In the genomic region with DNA sequence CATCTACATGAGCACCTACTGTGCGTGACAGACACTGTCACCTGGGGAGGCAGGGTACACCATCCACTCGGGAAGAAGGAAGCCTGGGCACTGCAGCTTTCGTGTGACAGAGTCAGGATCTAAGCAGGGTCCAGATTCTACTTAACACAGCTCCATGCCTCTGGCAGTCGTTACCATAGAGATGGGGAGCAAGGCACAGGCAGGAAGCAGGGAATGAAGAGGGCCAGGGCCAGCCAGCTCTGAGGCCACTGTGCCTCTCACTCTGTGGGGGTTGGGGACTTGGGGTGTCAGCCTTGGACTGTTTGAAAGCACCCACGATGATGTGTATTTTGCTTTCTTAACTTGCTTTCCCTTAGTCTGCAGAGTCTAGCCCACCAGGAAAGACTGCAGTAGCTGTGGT, we compare ENCODE assay signal across 10 mouse cellular contexts. TPM values are rescaled to one million over a fixed set of nuclear protein-coding genes. Genes with fewer than 3 reads are reported as not detected.
DNase-seq lines count a peak whose midpoint lies in the region; ATAC-seq and TF ChIP-seq lines count a peak whose summit lies in the region.
"Had no signal": no experiment of that assay in that cellular context is flagged by ENCODE, and none has a peak within 500 bp of the region (broad histone marks: within the 10 kb centered on the region; RNA-seq: fewer than 3 reads in every experiment).

No protein-coding gene starts in this region.

- H3K4me1 ChIP-seq in heart, embryonic 10.5 days = peaks cover 8% of the 10 kb centered on the region; the same call in 1 of the 2 replicates
- H3K4me1 ChIP-seq in lung, embryonic 15.5 days = peaks cover 12% of the 10 kb centered on the region
- peaks cover 3% of the 10 kb centered on the region; the same call in 1 of the 2 replicates for H3K4me1 ChIP-seq in intestine, embryonic 15.5 days (replicated peaks)
- 0 out of 2 replicates have a peak, but pooled peaks cover 7% of the 10 kb centered on the region for H3K4me1 ChIP-seq in midbrain, postnatal 0 days (ENCODE audit: insufficient read depth, low read length)

- no peak overlapping the region for H3K4me3 ChIP-seq in heart, embryonic 10.5 days
- no peak overlapping the region for H3K4me3 ChIP-seq in lung, embryonic 15.5 days
- H3K4me3 ChIP-seq in intestine, embryonic 15.5 days (replicated peaks) = no peak overlapping the region
- H3K4me3 ChIP-seq in midbrain, postnatal 0 days (ENCODE audit: low read depth, low read length) = no peak overlapping the region

- peak overlapping the region; percentile 63; the same call in 1 of the 2 replicates for H3K27ac ChIP-seq in heart, embryonic 10.5 days
- H3K27ac ChIP-seq in lung, embryonic 15.5 days = peak overlapping the region; percentile 72
- H3K27ac ChIP-seq in intestine, embryonic 15.5 days = peak overlapping the region; percentile 54
- H3K27ac ChIP-seq in midbrain, postnatal 0 days (ENCODE audit: low read depth, low read length) = no peak overlapping the region

- H3K9me3 ChIP-seq in heart, embryonic 10.5 days = no peaks in the 10 kb centered on the region
- H3K9me3 ChIP-seq in lung, embryonic 15.5 days = no peaks in the 10 kb centered on the region
- no peaks in the 10 kb centered on the region for H3K9me3 ChIP-seq in intestine, embryonic 15.5 days
- H3K9me3 ChIP-seq in midbrain, postnatal 0 days (ENCODE audit: low read length) = no peaks in the 10 kb centered on the region

- no peak overlapping the region for H3K9ac ChIP-seq in lung, embryonic 15.5 days
- H3K9ac ChIP-seq in intestine, embryonic 15.5 days = no peak overlapping the region
- no peak overlapping the region for H3K9ac ChIP-seq in midbrain, postnatal 0 days (replicated peaks; ENCODE audit: low read length, poor library complexity, severe bottlenecking)

- ATAC-seq in lung, embryonic 15.5 days (ENCODE audit: borderline replicate concordance, extremely low read depth, low FRiP score, low TSS enrichment) = peak; percentile 12; the same call in 1 of the 2 replicates
- no peak for ATAC-seq in intestine, embryonic 15.5 days
- ATAC-seq in midbrain, postnatal 0 days (ENCODE audit: low FRiP score) = no peak
- ATAC-seq: CD4-positive, CD25-positive, alpha-beta regulatory T cell, adult 4 months had no signal

- H3K36me3 ChIP-seq in heart, embryonic 10.5 days = peaks cover 77% of the 10 kb centered on the region
- peaks cover 26% of the 10 kb centered on the region for H3K36me3 ChIP-seq in lung, embryonic 15.5 days
- no peaks in the 10 kb centered on the region for H3K36me3 ChIP-seq in intestine, embryonic 15.5 days
- H3K36me3 ChIP-seq in midbrain, postnatal 0 days (ENCODE audit: insufficient read depth, low read length) = peaks cover 28% of the 10 kb centered on the region

- TF ChIP-seq CTCF in midbrain, postnatal 0 days (IDR thresholded peaks at IDR 0.05) = no peak

- WGBS in heart, embryonic 10.5 days = 61% methylated on average over 5 of the region's 5 CpGs
- WGBS in lung, embryonic 15.5 days = 61% methylated on average over 5 of the region's 5 CpGs
- 58% methylated on average over 5 of the region's 5 CpGs for WGBS in intestine, embryonic 15.5 days
- 44% methylated on average over 5 of the region's 5 CpGs for WGBS in midbrain, postnatal 0 days

- H3K27me3 ChIP-seq in heart, embryonic 10.5 days (ENCODE audit: insufficient read depth, poor library complexity, severe bottlenecking) = no peaks in the 10 kb centered on the region
- no peaks in the 10 kb centered on the region for H3K27me3 ChIP-seq in lung, embryonic 15.5 days
- H3K27me3 ChIP-seq in intestine, embryonic 15.5 days (replicated peaks) = no peaks in the 10 kb centered on the region
- no peaks in the 10 kb centered on the region for H3K27me3 ChIP-seq in midbrain, postnatal 0 days (ENCODE audit: insufficient read depth, low read length)

- H3K4me2 ChIP-seq in lung, embryonic 15.5 days = peak overlapping the region; percentile 16
- no peak overlapping the region for H3K4me2 ChIP-seq in intestine, embryonic 15.5 days (replicated peaks)
- H3K4me2 ChIP-seq in midbrain, postnatal 0 days (ENCODE audit: low read depth, low read length, poor library complexity, severe bottlenecking) = no peak overlapping the region

- DNase-seq in heart, embryonic 10.5 days (ENCODE audit: low spot score) = no peak
- DNase-seq in heart, postnatal 4 days = no peak
- DNase-seq in lung, postnatal 14 days = no peak
- DNase-seq in midbrain, postnatal 0 days (ENCODE audit: low spot score) = peak; percentile 40
- no peak for DNase-seq in ovary, postnatal 14 days (ENCODE audit: low spot score)
- DNase-seq in testis, postnatal 14 days (ENCODE audit: low spot score) = no peak
- DNase-seq: cerebellum, postnatal 10 days had no signal

RNA-seq across cellular contexts. Expression of gene Prkab1, which starts 46.1 kb away (rescaled TPM):
- polyA plus RNA-seq in heart, embryonic 10.5 days (2016; fragmentation: Nextera tagmentation; extraction: Ambion mirVana) = 69.3 and 74.1 TPM in 2 replicates
- total RNA-seq in heart, postnatal 4 days (2021) = 10 to 100 TPM; 67.9 to 72.7 TPM
- 66.8 and 74.3 TPM in 2 replicates for polyA plus RNA-seq in lung, embryonic 15.5 days (2015; fragmentation: Nextera tagmentation; extraction: Ambion mirVana)
- polyA plus RNA-seq in intestine, embryonic 15.5 days (2015; fragmentation: Nextera tagmentation; extraction: Ambion mirVana) = 68.4 and 69.9 TPM in 2 replicates
- 43.8 and 47.0 TPM in 2 replicates for total RNA-seq in midbrain, postnatal 0 days (2014; rRNA removed)
- polyA plus RNA-seq in midbrain, postnatal 0 days (2015; fragmentation: Nextera tagmentation; extraction: Ambion mirVana) = 47.0 and 53.3 TPM in 2 replicates
